Mouse (Mus musculus): ENCODE results near the gene Mpg. TPM values are rescaled to one million over a fixed set of nuclear protein-coding genes. Genes with fewer than 3 reads are reported as not detected.
"Not testable (repeated sequence)": the region's sequence is repeated elsewhere in the genome, so short reads cannot be mapped to it uniquely, and the experiment has no call there.

Mpg gene
- polyA plus RNA-seq, 1 experiment: 10.4 TPM

DNA sequence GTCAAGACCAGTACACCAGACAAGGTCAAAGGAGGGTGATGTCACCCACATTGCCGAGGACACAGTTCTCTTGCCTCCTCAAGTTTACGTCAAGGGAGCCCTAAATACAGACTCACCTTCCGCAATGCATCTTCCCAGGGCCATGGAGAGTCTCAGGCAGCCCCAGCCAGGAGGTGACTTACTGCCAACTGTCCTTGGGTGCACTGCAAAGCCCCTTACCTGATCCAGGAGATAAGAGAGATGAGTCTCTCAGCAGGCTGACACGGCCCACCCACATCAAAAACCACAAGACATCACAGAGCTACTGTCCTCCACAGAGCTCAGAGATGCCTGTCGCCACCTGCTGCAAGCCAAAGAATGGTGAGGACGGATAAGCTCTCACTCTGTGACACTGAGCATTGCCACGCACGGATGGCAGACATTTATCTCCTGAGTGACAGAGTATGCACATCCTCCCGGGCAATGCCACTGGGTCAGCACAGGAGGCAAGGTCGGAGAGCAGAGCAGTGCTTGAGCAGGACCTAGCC is 26.2 kb upstream of the Mpg start, which contains the start of gene Il9r:
TSS of gene Il9r (minus strand) at position 205 of the 527 bp plus-strand sequence.
- H3K4me3 ChIP-seq (ENCODE audit: extremely low read depth, insufficient read depth, insufficient read length): peak within 1 kb of the TSS; percentile 54
- TF ChIP-seq CTCF (IDR thresholded peaks at IDR 0.05; ENCODE audit: extremely low read depth, insufficient read depth, insufficient read length, insufficient replicate concordance) (no peak), POLR2A (IDR thresholded peaks at IDR 0.05; ENCODE audit: low read depth, low read length) (no peak)
- no peaks in the 10 kb centered on the region for H3K36me3 ChIP-seq (ENCODE audit: control insufficient read depth, insufficient read depth, low read length)
- no peak for DNase-seq (ENCODE audit: low read depth in 1 of 2, low spot score in 2 of 2)
- WGBS: 48% methylated on average over 10 of the region's 10 CpGs
- peak within 1 kb of the TSS; percentile 44; the same call in 1 of the 2 replicates for H3K27ac ChIP-seq (ENCODE audit: insufficient read depth, low read length)
- H3K4me1 ChIP-seq (ENCODE audit: control insufficient read depth, insufficient read depth, insufficient read length): peaks cover 14% of the 10 kb centered on the region
- no peaks in the 10 kb centered on the region for H3K27me3 ChIP-seq (ENCODE audit: control insufficient read depth, insufficient read depth, low read length)

DNA sequence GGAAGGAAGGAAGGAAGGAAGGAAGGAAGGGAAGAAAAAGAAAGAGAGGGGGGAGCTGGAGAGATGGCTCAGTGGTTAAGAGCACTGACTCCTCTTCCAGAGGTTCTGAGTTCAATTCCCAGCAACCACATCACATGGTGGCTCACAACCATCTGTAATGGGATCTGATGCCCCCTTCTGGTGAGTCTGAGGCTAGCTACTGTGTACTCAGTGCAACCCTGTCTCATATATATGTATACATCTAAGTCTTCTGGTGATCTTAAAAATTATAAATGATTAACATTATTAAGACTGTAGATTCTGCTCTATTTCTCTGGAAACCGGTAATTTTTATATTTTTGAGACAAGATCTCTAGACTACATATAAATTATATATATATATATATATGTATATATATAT is 25.3 kb upstream of the Mpg start:
- H3K4me1 ChIP-seq (ENCODE audit: control insufficient read depth, insufficient read depth, insufficient read length): peaks cover 13% of the 10 kb centered on the region
- not testable (repeated sequence) for H3K27me3 ChIP-seq (ENCODE audit: control insufficient read depth, insufficient read depth, low read length); H3K4me3 ChIP-seq (ENCODE audit: extremely low read depth, insufficient read depth, insufficient read length); H3K27ac ChIP-seq (ENCODE audit: insufficient read depth, low read length); DNase-seq (ENCODE audit: low read depth in 1 of 2, low spot score in 2 of 2); H3K36me3 ChIP-seq (ENCODE audit: control insufficient read depth, insufficient read depth, low read length)
- 80% methylated on average over 1 of the region's 1 CpGs for WGBS

DNA sequence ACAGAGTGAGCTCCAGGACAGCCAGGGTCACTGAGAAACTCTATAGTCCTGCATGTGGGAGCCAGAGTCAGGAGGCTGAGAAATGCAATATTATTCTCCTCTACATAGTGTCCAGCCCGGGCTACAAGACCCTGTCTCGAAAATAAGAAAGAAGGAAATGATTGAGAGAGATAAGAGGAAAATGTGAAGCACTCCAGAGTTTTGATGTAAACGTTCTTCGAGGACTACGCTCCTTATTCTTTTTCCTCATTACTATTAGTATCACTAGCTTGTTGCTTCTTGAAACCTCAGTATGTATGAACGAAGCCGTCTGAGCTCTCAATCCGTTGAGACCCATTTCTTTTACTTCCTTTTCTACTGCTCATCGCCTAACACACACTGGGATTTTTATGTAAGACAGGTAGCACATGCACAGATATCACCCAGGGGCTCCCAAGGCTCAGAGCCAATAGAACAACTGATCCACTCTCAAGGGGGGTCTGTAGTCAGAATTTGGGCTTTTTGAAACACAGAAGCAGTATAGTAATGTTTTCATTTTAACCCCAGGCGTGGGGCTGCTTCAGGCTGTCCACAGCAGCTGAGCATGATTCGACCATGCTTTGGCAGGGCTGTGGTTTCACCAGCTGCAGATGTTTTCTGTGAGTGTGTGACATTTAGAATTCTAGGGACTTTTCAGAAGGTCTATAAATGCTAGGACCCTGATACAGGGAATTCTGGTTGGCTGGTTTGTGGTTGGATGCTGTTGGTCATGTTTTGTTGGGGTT is 24.2 kb upstream of the Mpg start:
- Histone ChIP-seq H3K36me3 (ENCODE audit: control insufficient read depth, insufficient read depth, low read length) (no peaks in the 10 kb centered on the region), H3K4me1 (ENCODE audit: control insufficient read depth, insufficient read depth, insufficient read length) (peaks cover 8% of the 10 kb centered on the region; the same call in 1 of the 2 replicates), H3K27ac (ENCODE audit: insufficient read depth, low read length) (peak overlapping the region; percentile 62), H3K4me3 (ENCODE audit: extremely low read depth, insufficient read depth, insufficient read length) (no peak overlapping the region), H3K27me3 (ENCODE audit: control insufficient read depth, insufficient read depth, low read length) (no peaks in the 10 kb centered on the region)
- WGBS: 48% methylated on average over 11 of the region's 11 CpGs
- TF ChIP-seq POLR2A (IDR thresholded peaks at IDR 0.05; ENCODE audit: low read depth, low read length): no peak
- TF ChIP-seq CTCF (IDR thresholded peaks at IDR 0.05; ENCODE audit: extremely low read depth, insufficient read depth, insufficient read length, insufficient replicate concordance): no peak
- DNase-seq (ENCODE audit: low read depth in 1 of 2, low spot score in 2 of 2): no peak

DNA sequence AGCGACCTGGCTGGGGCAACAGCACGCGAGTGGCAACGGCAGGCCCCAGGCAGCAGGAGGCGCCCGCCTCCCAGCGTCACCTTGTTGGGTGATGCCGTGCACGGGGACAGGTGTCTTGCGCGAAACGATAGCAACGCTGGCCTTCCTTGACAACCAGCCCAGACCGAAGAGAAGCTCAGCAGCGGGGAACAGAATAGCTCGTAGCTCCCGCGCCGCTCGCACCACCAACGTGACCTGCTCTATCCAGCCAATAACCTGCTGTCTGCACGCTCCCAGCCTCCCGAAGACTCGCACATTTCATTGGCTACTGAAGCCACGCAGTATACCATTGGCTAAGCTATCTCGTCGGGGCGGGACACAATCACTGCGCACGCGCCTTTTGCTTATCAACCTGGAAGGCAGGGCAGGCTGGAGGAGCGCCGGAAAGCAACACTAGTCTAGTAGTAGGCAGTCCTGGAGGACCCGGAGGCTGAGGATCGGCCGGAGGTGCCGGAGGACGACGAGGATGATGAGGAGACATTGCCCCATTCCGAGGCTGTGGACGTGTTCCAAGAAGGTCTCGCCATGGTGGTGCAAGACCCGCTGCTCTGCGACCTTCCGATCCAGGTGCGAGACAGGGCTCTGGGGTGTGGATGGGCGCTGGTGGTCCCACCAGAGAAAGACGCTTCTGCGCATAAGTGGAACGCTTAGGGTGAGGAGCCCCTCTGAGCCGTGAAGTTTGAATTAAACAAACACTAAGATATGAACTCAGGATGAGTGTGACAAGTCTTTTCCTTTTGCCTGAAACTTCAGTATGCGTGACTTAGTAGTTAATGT is 21.0 kb upstream of the Mpg start, which contains the start of gene Snrnp25:
TSS of gene Snrnp25 (plus strand) at position 358 of the 816 bp plus-strand sequence.
- H3K4me3 ChIP-seq (ENCODE audit: extremely low read depth, insufficient read depth, insufficient read length): peak within 1 kb of the TSS; percentile 75
- H3K27me3 ChIP-seq (ENCODE audit: control insufficient read depth, insufficient read depth, low read length): no peaks in the 10 kb centered on the region
- H3K36me3 ChIP-seq (ENCODE audit: control insufficient read depth, insufficient read depth, low read length): peaks cover 6% of the 10 kb centered on the region
- peaks cover 7% of the 10 kb centered on the region; the same call in 1 of the 2 replicates for H3K4me1 ChIP-seq (ENCODE audit: control insufficient read depth, insufficient read depth, insufficient read length)
- under 1% methylated on average over 52 of the region's 52 CpGs for WGBS
- peak; percentile 93 to 94 for DNase-seq (ENCODE audit: low read depth in 1 of 2, low spot score in 2 of 2)
- no peak; the same call in 1 of the 2 replicates for TF ChIP-seq CTCF (IDR thresholded peaks at IDR 0.05; ENCODE audit: extremely low read depth, insufficient read depth, insufficient read length, insufficient replicate concordance)
- TF ChIP-seq POLR2A (IDR thresholded peaks at IDR 0.05; ENCODE audit: low read depth, low read length): peak; percentile 47
- H3K27ac ChIP-seq (ENCODE audit: insufficient read depth, low read length): 0 out of 2 replicates have a peak within 1 kb of the TSS, but pooled peaks have one; percentile 5

- H3K27ac ChIP-seq (ENCODE audit: insufficient read depth, low read length): no peak overlapping the region
- peaks cover 6% of the 10 kb centered on the region for H3K36me3 ChIP-seq (ENCODE audit: control insufficient read depth, insufficient read depth, low read length)
- H3K4me1 ChIP-seq (ENCODE audit: control insufficient read depth, insufficient read depth, insufficient read length): peaks cover 3% of the 10 kb centered on the region; the same call in 1 of the 2 replicates
- H3K4me3 ChIP-seq (ENCODE audit: extremely low read depth, insufficient read depth, insufficient read length): no peak overlapping the region
- no peaks in the 10 kb centered on the region for H3K27me3 ChIP-seq (ENCODE audit: control insufficient read depth, insufficient read depth, low read length)
- no peak for DNase-seq (ENCODE audit: low read depth in 1 of 2, low spot score in 2 of 2)
- TF ChIP-seq CTCF (IDR thresholded peaks at IDR 0.05; ENCODE audit: extremely low read depth, insufficient read depth, insufficient read length, insufficient replicate concordance) (no peak), POLR2A (IDR thresholded peaks at IDR 0.05; ENCODE audit: low read depth, low read length) (no peak)
- 94% methylated on average over 9 of the region's 9 CpGs for WGBS
These were observed 15.7 kb upstream of the Mpg start for GRCm38 (mm10) chr11:32210623-32211022.

GRCm38 (mm10) chr11:32215372-32216162 is 10.7 kb upstream of the Mpg start:
- TF ChIP-seq CTCF (IDR thresholded peaks at IDR 0.05; ENCODE audit: extremely low read depth, insufficient read depth, insufficient read length, insufficient replicate concordance) (no peak), POLR2A (IDR thresholded peaks at IDR 0.05; ENCODE audit: low read depth, low read length) (no peak)
- Histone ChIP-seq H3K36me3 (ENCODE audit: control insufficient read depth, insufficient read depth, low read length) (no peaks in the 10 kb centered on the region), H3K4me1 (ENCODE audit: control insufficient read depth, insufficient read depth, insufficient read length) (no peaks in the 10 kb centered on the region), H3K27ac (ENCODE audit: insufficient read depth, low read length) (no peak overlapping the region), H3K27me3 (ENCODE audit: control insufficient read depth, insufficient read depth, low read length) (peaks cover under 1% of the 10 kb centered on the region; the same call in 1 of the 2 replicates), H3K4me3 (ENCODE audit: extremely low read depth, insufficient read depth, insufficient read length) (no peak overlapping the region)
- 95% methylated on average over 18 of the region's 18 CpGs for WGBS
- DNase-seq (ENCODE audit: low read depth in 1 of 2, low spot score in 2 of 2): no peak

Data from spleen, adult 2 months (tissue).